Mouse (Mus musculus) heart, adult 10 weeks (tissue): ENCODE measurements around the gene Pbx3. TPM values are rescaled to one million over a fixed set of nuclear protein-coding genes. Genes with fewer than 3 reads are reported as not detected.

ENCODE experiments used
- polyA plus RNA-seq: library from polyadenylated mRNA; stranded (reverse); fragments of 350-450 nt; fragmentation: Illumina TruSeq; extraction: RNeasy Lipid Tissue Mini Kit (QIAGEN cat#74804); gene quantifications from one replicate; pipeline ENCODE4 v1.2.3, GENCODE M21; 2014; ENCODE audit warnings: low read depth, low replicate concordance

Pbx3 gene
- 11.6 TPM for polyA plus RNA-seq

GRCm38 (mm10) chr2:34372305-34373301 lies at the start of gene Pbx3:
Gene Pbx3 (minus strand): TSS chr2:34373142.

GRCm38 (mm10) chr2:34406601-34407464 lies 33.9 kb upstream of the Pbx3 start, which contains the start of gene Mapkap1:
Gene Mapkap1 (plus strand): TSS chr2:34406771.

Other genes starting within 250 kb of the Pbx3 start
- 47.2 TPM for gene Mapkap1, start 33.6 kb upstream of the Pbx3 start, polyA plus RNA-seq